Mouse (Mus musculus) left cerebral cortex, adult 2 months (tissue): Measurements from ENCODE around the gene Olfr1373. TPM values are rescaled to one million over a fixed set of nuclear protein-coding genes. Genes with fewer than 3 reads are reported as not detected.
A peak's percentile ranks its signal among the peaks of the same experiment; 100 is the strongest.

ENCODE experiments used
- DNase-seq, 2 experiments: peaks; one replicate each; pipeline ENCODE4 v3.0.0; 2021 to 2022; ENCODE audit warnings: low spot score in 2 of 2, mixed read lengths in 1 of 2; ENCODE audit errors: extremely low spot score in 1 of 2
- H3K27ac ChIP-seq: fragments of 200-600 bp; 2 replicates; pipeline ENCODE4 v1.8.1; 2022
- H3K4me3 ChIP-seq: fragments of 200-600 bp; 2 replicates; pipeline ENCODE4 v1.8.1; 2022
- CTCF ChIP-seq: fragments of 200-600 bp; IDR thresholded peaks from 2 replicates; pipeline ENCODE4 v1.8.1; 2022; ENCODE audit warnings: antibody characterized with exemption, mild to moderate bottlenecking, moderate library complexity
- intact Hi-C: fragments of 180-260 bp; cut with DNase I; formaldehyde crosslinking; loops from one replicate; pipeline ENCODE4 v1.15.1; 2025
- microRNA-seq, 2 experiments: library from miRNA; unstranded; fragments of <30 nt; microRNA quantifications; one replicate each; pipeline ENCODE4 v1.2.0; 2021
- total RNA-seq, 2 experiments: library from RNA; stranded (reverse); gene quantifications; 2 replicates each; pipeline ENCODE4 v1.2.3; 2021

The Olfr1373 gene
- total RNA-seq, 2 experiments from 2014 or later: not detected

DNA sequence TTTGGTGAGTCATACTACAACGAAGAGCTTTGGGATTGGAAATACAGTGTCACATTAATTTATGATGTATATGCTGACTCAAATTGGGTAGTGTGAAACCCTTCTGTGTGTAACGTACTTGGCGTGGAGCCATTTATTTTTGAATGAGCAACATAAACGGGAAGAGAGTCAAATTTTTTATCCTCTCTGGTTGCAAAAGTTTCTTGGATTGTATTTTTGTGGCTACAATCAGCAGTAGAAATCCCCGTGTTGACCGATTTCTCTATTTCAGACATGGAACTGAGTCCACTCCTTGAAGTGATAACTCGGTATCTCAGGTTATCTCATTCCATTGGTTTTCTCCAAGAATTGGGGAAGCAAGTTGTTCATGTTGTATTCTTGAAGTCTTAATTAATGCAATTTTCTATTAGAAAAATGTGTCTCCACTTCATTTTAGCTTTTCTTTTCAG is 45.5 kb downstream of the Olfr1373 start:
- Histone ChIP-seq H3K27ac (peak overlapping the region; percentile 96), H3K4me3 (peak overlapping the region; percentile 98)
- intact Hi-C loops: loop anchor here (2.0 kb wide), 2 partner anchors 99 to 243 kb away; partner anchors contain the start of genes Jade2 and Ube2b
- DNase-seq: no peak
- no peak for TF ChIP-seq CTCF

- DNase-seq: peak; percentile 66 to 70
- intact Hi-C loops: loop anchor here (2.0 kb wide), 2 partner anchors 98 to 242 kb away; partner anchors contain the start of genes Jade2 and Ube2b
These were observed 46.1 kb downstream of the Olfr1373 start for GRCm38 (mm10) chr11:52099031-52099761.

DNA sequence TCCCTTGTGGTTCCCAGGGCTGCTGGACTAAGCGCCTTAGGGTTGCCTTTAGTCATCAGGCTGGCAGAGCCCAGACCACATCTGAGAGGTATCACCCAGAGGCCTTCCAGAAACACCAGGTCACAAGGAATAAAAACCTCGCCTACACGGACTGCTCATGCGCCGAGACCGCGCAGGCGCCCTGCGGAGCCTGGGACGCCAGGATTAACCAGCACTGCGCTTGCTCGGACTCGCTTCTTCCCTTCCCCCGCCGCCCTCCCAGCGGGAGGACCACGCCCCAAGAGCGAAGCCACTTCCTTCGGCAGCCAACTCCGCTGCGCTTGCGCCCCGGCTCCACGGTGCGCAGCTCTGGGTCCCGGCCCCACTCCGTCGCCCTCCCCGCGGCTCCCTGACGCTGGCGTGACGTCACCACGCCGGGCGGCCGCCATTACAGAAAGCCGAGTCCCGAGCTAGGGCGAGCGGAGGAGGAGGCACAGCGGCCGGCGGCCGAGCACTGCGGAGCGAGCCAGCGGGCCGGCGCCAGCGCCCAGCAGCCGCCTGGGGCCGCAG is 46.9 kb downstream of the Olfr1373 start, which contains the start of gene Ppp2ca:
Gene Ppp2ca (plus strand): TSS at position 284 of the 549 bp plus-strand sequence.
- DNase-seq: peak; percentile 98 to 99
- intact Hi-C loops: loop anchor here (2.0 kb wide), 2 partner anchors 98 to 242 kb away; partner anchors contain the start of genes Jade2 and Ube2b
- H3K4me3 ChIP-seq: peak within 1 kb of the TSS; percentile 98
- peak within 1 kb of the TSS; percentile 96 for H3K27ac ChIP-seq
- TF ChIP-seq CTCF: no peak; the same call in 1 of the 2 replicates

More at GRCm38 (mm10) chr11:52099031-52099761, 46.1 kb downstream of the Olfr1373 start:
- H3K4me3 ChIP-seq: peak overlapping the region; percentile 98
- H3K27ac ChIP-seq: peak overlapping the region; percentile 96
- no peak for TF ChIP-seq CTCF

DNA sequence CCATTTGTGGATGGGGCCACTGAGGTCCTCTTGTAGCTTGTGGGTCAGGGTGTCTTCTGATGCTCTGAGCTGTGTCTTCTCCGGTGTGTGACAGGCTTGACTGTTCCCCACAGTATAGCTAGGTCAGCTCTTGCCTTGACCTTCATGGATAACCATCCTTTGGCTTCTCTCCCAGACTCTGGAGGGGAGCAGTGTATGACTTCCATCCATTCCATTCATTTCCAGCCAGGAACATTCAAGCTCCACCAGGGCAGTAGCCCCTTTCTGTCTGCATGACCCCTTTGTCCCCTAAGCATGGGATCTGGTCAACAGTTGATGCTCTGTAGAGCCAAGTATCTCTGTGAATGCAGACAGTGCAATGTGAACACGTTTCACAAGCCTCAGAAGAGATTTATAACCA is 47.7 kb downstream of the Olfr1373 start:
- TF ChIP-seq CTCF: no peak
- H3K4me3 ChIP-seq: no peak overlapping the region
- H3K27ac ChIP-seq: peak overlapping the region; percentile 96
- intact Hi-C loops: no loop called here
- no peak for DNase-seq

DNA sequence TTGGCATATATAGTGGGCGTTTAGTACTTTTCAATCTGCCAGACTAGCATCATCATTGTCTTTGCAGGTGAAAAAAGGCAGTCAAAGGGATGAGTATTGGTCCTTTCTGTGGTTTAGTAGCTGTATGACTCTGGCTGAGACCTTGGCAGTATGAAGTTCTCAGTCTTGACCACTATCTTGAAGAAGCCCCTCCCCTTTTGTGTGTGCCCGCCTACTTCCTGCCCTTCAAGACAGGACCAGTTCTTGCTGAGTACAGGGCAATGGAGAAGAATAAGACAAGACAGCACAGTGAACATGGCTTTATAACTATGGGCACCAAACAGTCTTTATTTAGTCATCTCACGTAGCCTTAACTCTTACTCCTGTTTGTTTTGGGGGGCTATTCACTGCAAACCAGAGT is 48.3 kb downstream of the Olfr1373 start:
- H3K4me3 ChIP-seq: no peak overlapping the region
- no peak for TF ChIP-seq CTCF
- intact Hi-C loops: no loop called here
- DNase-seq: no peak
- no peak overlapping the region for H3K27ac ChIP-seq

Small RNAs within 50 kb of the gene (microRNA-seq; reads per million reads assigned to microRNA genes)
- gene Gm24157: 0 to 0.49 reads per million in 2 experiments
- 12.4 to 14.8 reads per million in 2 experiments for gene Mir3061

Other genes starting within 250 kb of the Olfr1373 start
- 10 to 100 TPM; 34.2 to 37.6 TPM for gene Cdkn2aipnl, start 177.9 kb downstream of the Olfr1373 start, total RNA-seq
- gene Ube2b, start 144.8 kb downstream of the Olfr1373 start, total RNA-seq: 100 to 1,000 TPM; 187 to 196 TPM
- 10 to 100 TPM; 14.6 to 15.9 TPM for gene Cdkl3, start 141.3 kb downstream of the Olfr1373 start, total RNA-seq
- 100 to 1,000 TPM; 109 to 121 TPM for gene Ppp2ca, start 46.8 kb downstream of the Olfr1373 start, total RNA-seq
- gene Olfr1371, start 68.5 kb upstream of the Olfr1373 start, total RNA-seq: not detected
- gene Skp1a, start 86.5 kb upstream of the Olfr1373 start, total RNA-seq: 100 to 1,000 TPM; 436 to 471 TPM
- gene Tcf7, start 137.5 kb upstream of the Olfr1373 start, total RNA-seq: 1 to 10 TPM; 3.8 to 5.0 TPM
- gene Vdac1, start 215.3 kb upstream of the Olfr1373 start, total RNA-seq: 100 to 1,000 TPM; 518 to 557 TPM